Mouse (Mus musculus) myocyte (in vitro differentiated cells): ENCODE measurements around the gene Tmem8.

Source experiments
- CEBPB ChIP-seq: IDR thresholded peaks from 2 replicates; pipeline ENCODE4 v1.6.1; 2011; ENCODE audit warnings: mild to moderate bottlenecking, moderate library complexity; ENCODE audit not compliant: poor library complexity, insufficient read depth, severe bottlenecking
- E2F4 ChIP-seq: IDR thresholded peaks from one replicate; pipeline ENCODE4 v1.6.1; 2011; ENCODE audit warnings: mild to moderate bottlenecking, control low read depth, moderate library complexity; ENCODE audit not compliant: insufficient read depth
- MAX ChIP-seq: IDR thresholded peaks from one replicate; pipeline ENCODE4 v1.6.1; 2011; ENCODE audit warnings: low read depth, mild to moderate bottlenecking, control low read depth
- MYOD1 ChIP-seq, 3 experiments: IDR thresholded peaks; one replicate each; pipeline ENCODE4 v1.6.1; 2011; ENCODE audit warnings: control low read depth in 2 of 3, low read depth in 2 of 3, mild to moderate bottlenecking in 2 of 3, moderate library complexity in 1 of 3; ENCODE audit not compliant: insufficient read length in 2 of 3, control insufficient read depth in 1 of 3
- MYOG ChIP-seq, 3 experiments: IDR thresholded peaks; one replicate each; pipeline ENCODE4 v1.6.1; 2011; ENCODE audit warnings: control low read depth in 2 of 3, low read depth in 2 of 3, mild to moderate bottlenecking in 2 of 3; ENCODE audit not compliant: insufficient read length in 2 of 3, control insufficient read depth in 1 of 3, insufficient read depth in 1 of 3
- POLR2A ChIP-seq: IDR thresholded peaks from one replicate; pipeline ENCODE4 v1.6.1; 2011; ENCODE audit warnings: low read depth, mild to moderate bottlenecking, control low read depth, moderate library complexity; ENCODE audit not compliant: insufficient read length
- POLR2AphosphoS2 ChIP-seq: IDR thresholded peaks from one replicate; pipeline ENCODE4 v1.6.1; 2011; ENCODE audit warnings: low read depth, control low read depth; ENCODE audit not compliant: insufficient read length
- REST ChIP-seq: IDR thresholded peaks from one replicate; pipeline ENCODE4 v1.6.1; 2011; ENCODE audit warnings: mild to moderate bottlenecking, control low read depth, moderate library complexity; ENCODE audit not compliant: insufficient read depth, insufficient read length
- TCF12 ChIP-seq: IDR thresholded peaks from one replicate; pipeline ENCODE4 v1.6.1; 2011; ENCODE audit warnings: mild to moderate bottlenecking, control low read depth; ENCODE audit not compliant: poor library complexity, insufficient read depth, severe bottlenecking
- USF1 ChIP-seq: IDR thresholded peaks from one replicate; pipeline ENCODE4 v1.6.1; 2011; ENCODE audit warnings: low read depth, mild to moderate bottlenecking, control low read depth, moderate library complexity

- no peak for TF ChIP-seq POLR2A
- TF ChIP-seq E2F4, result no peak
- TF ChIP-seq TCF12, result no peak
- TF ChIP-seq MYOD1 (IDR thresholded peaks at IDR 0.05; ENCODE audit: control insufficient read depth in 1 of 3, insufficient read length in 2 of 3, low read depth in 2 of 3), result no peak
- no peak for TF ChIP-seq MYOG (IDR thresholded peaks at IDR 0.05; ENCODE audit: control insufficient read depth in 1 of 3, insufficient read depth in 1 of 3, insufficient read length in 2 of 3, low read depth in 2 of 3)
- no peak for TF ChIP-seq CEBPB
- no peak for TF ChIP-seq USF1
- no peak for TF ChIP-seq MAX
- no peak for TF ChIP-seq POLR2AphosphoS2
- TF ChIP-seq REST, result no peak
These were observed 36.0 kb downstream of the Tmem8 start for GRCm38 (mm10) chr17:26149056-26149455.
